Mouse (Mus musculus) urinary bladder, postnatal 25 days (tissue): Measurements from ENCODE around the gene Srbd1.

Source experiments
- DNase-seq: peaks from one replicate; pipeline ENCODE4 v3.0.0; 2022; ENCODE audit warnings: low spot score

Srbd1 gene

DNA sequence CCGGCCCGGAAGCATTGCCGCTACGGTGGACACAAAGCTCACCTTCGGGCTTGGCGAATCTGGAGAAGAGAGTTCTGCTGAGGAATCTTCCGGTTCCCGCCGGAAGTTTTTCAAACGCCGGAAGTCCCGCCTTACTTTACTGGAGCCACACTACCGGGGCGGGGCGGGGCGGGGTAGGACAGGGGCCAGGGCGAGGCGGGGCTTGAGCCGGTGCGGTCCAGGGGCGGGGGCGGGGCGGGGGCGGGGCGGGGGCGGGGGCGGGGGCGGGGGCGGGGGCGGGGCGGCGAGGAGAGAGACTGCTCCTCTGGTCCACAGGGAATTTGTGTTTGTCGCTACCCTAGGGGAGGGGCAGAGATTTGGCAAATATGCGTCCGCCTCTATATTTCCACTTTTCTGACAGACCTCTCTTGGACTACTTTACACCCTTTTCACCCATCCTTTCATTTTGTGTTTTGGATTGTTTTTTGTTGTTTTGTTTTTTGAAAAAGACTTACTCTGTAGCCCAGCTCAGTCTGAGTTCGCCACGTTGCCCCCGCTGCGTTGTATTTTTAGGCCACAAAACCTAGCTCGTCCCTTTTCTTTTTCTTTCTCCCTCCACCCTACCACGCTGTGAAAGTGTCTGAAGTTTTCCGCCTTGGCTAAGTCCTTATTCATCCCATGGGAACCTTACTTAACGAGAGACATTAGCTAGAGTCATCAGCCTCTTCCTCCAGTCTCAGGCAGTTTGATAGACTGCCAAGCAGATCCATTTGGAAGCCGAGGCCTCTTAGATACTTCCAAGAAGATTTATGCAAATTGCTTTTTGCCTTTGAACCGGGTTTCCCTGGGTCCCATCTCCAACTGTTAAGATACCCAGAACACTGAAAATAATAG lies at the start of gene Srbd1:
Srbd1 (minus strand) TSS at position 97 of the 873 bp plus-strand sequence.
- DNase-seq = peak; percentile 88

DNA sequence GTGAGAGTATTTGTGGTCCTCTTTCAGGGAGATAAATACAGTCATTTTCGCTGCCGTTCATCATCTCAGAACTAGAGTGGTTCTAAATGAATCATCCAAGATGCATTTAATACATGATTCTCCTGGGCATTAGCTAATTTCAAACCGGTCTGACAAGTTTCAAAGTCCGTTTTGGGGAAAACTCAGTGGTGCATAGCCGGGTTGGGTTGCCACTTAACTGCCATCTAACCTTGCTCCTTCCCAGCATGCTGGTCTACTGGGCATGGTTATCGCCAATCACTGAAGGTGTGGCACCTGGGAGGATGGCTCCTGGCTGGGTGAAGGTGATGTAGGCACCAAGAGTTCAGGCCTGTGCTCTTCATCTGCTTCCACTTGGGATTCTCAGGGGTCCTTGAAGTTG lies 49.0 kb upstream of the Srbd1 start:
- DNase-seq = no peak

DNA sequence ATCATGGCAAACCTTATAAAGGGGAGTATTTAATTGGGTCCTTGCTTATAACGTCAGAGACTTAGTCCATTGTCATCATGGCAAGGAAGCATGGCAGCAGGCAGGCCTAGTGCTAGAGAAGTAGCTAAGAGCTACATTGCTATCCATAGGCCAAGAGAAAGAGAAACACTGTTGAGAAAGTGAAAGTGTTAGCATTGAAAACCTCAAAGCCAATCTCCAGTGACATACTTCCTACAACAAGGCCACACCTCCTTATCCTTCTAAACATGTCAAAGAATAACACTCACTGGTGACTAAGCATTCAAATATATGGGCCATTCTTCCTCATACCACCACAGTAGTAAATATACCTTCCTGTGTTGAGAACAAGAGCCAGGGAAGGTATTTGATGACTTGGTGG lies 42.8 kb upstream of the Srbd1 start:
- DNase-seq = no peak

DNA sequence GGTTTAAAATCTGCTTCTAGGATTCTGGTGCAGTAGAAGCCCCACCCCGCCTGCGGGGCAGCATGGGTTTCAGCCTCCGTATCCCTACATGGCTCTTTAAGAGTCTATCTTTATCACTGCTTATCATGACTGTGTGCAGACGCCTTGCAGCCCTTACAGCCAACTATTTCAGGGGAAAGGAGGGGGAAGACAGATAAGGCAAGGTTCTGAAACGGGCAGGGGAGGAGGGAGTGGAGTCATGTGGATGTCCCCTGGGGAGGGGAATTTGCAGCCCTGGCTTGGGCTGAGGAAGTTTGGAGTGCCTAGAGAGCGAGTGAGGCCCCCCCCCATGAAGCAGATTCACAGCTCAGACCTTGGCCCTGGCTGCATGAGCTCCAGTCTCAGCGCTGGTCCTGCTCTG lies 40.6 kb upstream of the Srbd1 start:
- DNase-seq = no peak

DNA sequence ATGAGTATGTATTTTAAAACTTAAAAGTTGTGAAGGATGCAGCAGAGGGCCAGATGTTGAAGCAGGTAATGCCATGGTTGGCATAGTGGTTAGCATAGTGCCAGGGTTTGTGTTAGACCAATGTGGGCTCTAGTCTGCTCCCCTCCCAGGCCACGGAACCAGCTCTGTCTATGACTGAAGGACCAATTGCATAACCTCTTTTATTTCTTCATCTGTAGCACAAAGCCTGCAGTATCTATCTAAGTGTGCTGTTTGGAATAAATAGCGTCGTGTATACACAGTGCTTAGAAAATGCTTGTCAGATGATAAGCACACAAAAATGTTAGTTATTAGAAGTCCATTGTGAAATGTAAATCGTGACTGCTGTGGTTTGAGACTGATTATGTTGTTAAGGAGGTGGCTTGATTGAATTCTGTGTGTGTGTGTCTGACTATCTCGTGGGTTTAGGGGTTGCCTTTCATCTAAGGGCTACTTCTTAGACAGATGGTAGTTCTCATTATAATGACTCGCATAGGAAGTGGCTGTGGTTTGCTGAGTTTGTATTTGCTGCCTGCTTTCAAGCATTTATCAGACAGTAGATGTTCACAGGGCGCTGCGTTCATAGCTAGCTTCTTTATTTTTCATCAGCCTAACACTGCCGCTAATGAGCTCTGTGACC lies 39.7 kb upstream of the Srbd1 start:
- DNase-seq = no peak

DNA sequence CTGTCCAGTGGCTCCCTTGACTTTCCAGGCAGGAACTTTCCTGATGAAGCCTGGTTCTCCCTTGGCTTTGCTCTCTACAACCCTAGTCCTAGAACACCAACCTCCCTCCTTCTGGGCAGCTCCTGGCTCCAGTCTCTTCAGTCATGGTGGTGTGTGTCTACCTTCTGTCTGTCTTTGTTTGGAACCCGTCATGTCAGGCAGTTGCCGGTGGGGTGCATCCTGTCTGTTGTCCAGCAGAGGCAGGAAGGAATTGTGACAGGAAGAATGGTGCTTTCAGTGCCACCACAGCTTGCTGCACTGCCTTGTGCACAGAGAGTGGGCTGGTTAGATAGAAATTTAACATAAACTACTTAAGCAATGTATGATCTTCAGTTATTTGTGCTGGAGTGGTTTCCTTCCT lies 38.8 kb upstream of the Srbd1 start:
- no peak for DNase-seq

DNA sequence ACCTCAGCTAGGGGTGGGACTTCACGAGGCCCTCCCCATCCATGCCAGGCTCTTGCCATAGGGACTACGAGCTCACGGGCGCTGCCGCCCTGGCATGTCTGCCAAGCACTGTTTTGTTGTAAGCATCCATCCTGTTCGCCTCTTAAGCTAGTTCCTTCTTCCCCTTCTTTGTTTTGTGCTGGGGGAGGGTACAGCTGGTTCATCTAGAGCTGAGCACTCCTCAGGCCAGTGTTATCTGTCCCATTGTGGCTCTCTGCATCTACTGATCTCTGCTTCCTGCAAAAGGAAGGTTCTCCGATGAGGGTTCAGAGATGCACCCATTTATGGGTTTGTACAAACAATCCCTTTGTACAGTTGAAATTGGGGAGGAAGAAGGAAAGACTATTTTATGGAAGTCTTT lies 31.7 kb upstream of the Srbd1 start:
- no peak for DNase-seq

DNA sequence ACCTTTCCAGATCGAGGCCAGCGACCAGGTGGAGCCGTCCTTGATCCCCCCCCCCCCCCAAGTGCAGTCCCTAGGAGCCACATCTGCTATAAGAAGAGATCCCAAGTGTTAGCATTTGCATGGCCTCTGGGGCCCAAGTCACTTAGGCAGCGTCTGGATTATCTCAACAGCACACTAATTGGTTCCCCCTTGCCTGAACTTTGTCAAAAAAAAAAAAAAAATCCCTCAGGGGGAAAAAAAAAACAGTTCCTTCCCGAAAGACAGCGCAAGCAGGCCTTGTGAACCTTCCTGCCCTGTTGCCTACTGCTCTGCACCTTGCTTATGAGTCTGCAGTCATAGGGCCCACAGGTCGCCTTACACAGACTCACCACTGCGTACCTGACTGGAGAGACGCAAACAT lies 30.5 kb upstream of the Srbd1 start:
- DNase-seq = no peak

DNA sequence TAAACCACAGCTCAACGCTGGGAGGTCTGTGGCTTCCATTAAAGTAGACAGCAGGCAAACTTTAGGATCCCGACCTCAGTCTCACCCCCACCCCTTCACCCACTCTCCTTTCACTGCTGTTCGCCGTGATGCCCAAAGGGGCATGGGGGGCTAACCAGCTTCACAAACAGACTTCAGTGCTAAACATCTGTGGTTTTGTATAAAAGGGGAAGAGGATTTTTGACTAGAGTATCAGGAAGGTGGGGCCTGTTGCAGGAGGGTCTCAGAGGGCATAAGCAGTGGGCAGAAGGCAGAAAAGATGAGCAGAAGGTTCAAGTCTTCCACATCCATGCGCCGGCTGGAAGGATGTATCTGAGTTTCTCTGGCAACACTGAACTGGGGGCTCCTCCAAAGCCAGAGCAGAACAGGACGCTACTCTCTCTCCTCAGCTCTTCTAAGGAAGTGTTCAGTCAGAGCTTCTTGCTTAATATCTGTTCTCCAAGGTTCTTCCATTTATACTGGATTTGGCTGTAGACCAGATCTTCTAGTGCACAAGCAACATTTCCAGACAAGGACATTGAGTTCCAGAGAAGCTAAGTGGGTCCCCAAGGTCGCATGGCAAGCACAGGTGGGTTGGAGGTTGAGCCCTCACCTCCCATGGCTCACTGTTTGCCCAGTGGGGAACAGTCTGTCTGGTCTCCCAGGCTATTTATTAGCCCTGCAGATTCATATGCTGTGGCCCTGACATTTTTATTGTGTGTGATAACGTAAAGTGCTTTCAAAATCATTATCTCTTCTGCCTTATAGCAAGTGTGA lies 25.4 kb upstream of the Srbd1 start:
- no peak for DNase-seq

DNA sequence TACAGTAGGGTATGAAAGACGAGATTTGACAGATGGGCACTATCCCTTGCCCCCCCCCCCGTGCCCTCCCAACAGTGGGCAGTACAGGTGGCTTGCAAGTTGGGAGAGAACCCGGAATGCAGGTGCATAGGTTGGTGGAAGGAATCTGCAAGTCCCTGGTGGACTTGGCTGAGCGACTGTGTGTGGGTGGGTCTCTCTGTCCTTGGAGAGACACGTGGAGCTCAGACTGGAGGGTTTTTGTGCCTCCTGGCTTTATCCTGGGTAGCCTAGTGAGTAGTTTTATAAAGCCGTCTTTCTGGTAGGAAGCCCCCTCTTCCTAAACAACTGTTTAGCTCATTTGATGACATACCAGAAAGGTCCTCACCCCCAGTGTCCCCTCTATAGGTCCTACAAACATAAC lies 24.1 kb upstream of the Srbd1 start:
- no peak for DNase-seq

DNA sequence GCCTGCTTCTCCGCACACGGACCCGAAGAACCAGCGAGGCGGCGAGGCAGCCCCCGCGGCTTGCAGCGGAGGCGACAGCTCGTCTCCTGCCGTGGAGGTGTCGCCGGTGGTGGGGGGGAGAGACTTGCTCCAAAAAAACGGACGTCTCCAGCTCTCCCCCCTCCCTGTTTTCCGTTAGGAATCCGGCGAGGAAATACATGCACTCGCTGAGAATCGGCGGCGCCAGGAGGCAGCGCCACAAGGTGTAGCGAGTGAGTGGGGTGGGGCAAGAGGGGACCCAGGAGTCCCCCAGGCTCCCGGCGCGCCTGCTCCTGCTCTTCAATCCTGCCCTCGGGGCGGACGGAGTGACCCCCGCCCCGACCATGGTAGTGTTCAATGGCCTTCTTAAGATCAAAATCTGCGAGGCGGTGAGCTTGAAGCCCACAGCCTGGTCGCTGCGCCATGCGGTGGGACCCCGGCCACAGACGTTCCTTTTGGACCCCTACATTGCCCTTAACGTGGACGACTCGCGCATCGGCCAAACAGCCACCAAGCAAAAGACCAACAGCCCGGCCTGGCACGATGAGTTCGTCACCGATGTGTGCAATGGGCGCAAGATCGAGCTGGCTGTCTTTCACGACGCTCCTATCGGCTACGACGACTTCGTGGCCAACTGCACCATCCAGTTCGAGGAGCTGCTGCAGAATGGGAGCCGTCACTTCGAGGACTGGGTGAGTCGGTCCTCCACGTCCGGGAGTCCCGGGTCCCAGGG lies 23.4 kb upstream of the Srbd1 start:
- DNase-seq = peak; percentile 26

DNA sequence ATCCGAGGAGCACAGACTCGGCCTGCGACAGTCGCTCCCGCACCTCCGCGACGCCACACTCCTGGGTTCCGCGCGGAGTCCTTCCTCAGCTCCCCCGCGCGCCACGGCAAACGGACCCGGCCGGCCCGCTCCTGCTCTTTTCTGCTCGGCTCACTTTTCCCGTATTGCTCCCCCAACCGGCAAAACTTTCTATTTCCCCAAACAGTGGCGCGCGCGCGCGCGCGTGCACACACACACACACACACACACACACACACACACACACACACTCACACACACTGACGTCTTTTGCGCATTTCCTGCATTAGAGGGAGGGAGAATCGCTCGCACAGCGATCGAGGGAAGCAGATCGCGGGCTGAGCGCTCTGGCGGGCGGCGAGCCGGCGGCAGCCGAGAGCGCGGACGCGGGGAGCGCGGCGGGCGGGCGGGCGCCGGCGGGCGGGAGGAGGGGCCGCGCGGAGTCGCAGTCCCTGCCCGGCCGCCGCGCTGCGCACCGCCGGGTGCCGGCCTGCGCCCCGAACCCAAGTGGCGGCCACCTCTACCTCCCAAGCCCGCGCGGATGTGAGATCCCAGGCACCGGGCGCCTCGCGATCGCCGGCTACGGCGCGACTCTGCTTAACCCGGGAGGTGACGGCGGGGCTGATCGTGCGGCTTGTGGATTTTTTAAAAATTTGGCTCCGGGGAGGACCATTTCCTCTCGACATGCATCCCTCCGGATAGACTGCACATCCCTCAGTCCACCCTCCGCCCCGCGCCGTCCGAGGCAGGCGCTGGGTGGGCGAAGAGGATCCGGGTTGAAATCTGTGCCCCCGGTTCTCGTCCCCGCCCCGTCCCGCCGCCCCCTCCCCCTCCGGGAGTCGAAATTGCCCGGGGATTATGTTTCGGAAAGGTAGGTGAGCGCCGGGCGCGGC lies 22.6 kb upstream of the Srbd1 start, which contains the start of gene Prkce:
Prkce (plus strand) TSS at position 466 of the 911 bp plus-strand sequence.
- peak; percentile 74 for DNase-seq

DNA sequence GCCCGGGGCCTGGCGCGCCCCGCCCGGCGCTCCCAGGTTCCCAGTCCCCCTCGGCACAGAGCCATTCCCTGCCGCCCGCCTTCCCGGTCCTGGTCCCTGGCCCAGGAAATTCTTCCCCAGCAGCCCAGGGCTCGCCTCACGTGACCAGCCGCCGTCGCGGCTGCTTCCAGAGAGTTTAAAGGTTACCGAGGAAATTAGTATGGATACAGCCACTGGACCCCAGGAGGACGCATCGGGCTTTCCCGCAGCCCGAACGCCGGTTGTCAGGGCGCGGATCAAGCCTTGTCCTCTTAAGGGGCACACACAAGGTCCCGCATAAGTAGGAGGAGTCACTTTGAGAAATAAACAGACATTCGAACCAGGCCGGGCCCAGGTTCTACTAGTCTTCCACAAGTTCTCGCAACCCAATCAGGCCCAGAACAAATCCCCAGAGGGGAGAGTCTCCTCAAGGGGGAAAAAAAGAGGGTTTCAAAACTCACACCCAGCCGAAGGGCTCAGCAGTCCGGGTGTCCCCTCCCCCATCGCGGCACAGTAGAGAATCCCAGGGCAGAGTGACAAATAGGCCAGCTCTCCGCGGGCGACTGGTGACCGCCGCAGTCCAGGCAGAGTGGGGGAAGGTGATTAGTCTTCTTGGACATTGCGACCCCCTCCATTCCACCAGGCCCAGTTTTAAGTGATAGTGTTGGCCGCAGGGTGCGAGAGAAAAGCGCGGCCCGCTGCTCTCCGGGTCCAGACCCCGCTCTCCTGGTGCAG lies 21.8 kb upstream of the Srbd1 start:
- peak; percentile 75 for DNase-seq

DNA sequence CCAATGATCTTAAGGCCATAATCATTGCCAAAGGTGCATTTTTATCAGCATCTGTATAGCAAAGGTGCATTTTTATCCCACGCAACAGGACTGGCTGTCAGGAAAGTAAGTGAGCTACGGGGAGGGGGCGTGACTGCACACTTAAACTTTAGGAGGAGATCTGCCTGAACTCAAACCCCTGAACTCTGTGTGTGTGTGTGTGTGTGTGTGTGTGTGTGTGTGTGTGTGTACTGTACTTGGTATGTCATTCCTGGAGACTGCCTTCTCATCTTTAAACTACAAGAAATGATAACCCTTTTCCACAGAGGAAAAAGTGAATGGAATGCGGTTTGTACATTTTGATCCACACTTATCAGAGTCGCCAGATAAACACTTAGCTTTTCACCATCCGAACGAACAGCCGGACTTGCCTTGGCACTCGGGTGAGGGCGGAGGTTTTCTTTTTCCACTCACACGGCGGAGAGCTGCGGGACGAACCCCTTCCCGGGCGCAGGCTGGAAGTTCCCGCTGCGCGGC lies 21.1 kb upstream of the Srbd1 start:
- DNase-seq = no peak

DNA sequence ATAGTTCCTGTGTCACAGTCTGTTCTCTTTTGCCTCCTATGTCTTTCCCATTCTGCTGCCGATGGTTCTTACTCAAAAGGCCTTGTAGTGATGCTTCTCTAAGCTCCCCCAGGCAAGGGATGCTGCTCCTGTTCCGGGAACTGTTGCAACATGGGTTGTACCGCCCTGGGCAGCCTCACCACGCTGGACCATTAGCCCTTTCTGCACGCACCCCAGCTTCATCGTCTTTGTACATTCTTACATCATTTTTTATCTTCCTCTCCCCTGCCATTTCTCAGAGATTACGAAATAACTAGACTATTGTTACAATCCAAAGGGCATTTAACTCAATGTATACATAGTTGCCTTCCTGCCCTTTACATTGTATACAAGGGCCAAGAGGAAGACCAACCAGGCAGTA lies 19.4 kb upstream of the Srbd1 start:
- DNase-seq = no peak

DNA sequence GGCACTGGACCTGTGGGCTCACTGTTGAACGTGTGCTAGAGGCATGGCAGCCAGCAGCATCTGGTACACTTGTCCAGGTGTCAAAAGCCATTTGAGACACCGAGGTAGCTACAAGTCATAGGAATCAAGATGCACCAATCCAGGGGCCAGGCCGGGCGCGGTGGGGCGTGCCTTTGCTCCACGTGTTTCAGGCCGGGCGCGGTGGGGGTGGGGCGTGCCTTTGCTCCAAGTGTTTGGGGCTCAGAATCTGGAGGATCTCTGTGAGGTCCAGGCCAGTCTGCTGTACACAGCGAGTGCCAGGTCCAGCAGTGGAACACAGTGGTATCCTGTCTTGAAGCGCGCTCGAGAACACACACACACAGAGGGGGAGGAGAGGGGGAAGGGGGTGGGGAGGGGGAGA lies 17.7 kb upstream of the Srbd1 start:
- no peak for DNase-seq

DNA sequence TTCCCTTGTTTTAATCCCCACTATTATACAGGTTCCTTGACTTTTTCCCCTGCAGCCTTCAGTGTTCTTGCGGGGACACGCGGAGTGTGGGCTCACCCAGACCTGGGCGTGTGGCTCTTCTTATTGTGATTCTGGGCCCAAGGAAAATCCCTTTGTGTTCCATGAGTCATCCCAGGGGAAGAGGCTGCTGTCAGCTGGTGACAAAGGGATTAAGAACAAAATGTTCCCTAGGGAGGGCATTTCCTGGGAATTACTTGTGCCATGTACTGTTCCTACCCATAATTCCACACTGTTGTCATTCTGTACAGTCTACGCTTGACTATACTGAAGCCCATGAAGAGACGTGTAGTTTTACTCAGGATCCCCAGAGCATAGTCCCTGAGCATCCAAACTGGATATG lies 12.0 kb upstream of the Srbd1 start:
- no peak for DNase-seq

DNA sequence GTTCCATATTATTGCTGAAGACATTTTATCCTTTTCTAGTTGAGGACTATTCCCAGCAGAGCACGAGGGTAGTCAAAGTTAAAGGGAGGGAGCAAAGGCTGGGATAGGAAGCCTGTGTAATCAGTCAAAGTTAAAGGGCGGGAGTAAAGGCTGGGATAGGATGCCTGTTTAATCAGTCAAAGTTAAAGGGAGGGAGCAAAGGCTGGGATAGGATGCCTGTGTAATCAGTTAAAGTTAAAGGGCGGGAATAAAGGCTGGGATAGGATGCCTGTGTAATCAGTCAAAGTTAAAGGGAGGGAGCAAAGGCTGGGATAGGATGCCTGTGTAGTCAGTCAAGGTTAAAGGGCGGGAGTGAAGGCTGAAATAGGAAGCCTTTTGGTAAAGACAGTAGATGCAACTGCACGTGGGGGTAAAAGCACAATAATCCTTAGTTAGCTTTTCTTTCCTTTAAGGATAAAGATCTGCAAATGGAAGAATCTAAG lies 5.9 kb upstream of the Srbd1 start:
- peak; percentile 16 for DNase-seq

DNA sequence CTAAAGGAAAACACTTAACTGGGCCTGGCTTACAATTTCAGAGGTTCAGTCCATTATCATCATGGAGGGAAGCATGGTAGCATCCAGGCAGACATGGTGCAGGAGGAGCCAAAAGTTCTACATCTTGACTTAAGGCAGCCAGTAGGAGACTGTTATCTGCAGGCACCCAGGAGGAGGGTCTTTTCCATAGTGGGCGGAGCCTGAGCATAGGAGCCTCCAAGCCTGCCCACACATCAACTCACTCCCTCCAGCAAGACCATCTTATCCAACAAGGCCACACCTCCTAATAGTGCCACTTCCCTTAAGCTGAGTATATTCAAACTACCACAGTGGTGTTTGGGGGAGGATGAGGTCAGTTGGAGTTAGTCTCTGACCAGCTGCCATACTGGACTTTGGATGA lies 4.8 kb upstream of the Srbd1 start:
- DNase-seq = no peak
